Mouse (Mus musculus) urinary bladder, postnatal 10 days (tissue): ENCODE data around the gene Nfkbid.

Source experiments
- DNase-seq: peaks from one replicate; pipeline ENCODE4 v3.0.0; 2022; ENCODE audit warnings: low spot score

The Nfkbid gene

DNA sequence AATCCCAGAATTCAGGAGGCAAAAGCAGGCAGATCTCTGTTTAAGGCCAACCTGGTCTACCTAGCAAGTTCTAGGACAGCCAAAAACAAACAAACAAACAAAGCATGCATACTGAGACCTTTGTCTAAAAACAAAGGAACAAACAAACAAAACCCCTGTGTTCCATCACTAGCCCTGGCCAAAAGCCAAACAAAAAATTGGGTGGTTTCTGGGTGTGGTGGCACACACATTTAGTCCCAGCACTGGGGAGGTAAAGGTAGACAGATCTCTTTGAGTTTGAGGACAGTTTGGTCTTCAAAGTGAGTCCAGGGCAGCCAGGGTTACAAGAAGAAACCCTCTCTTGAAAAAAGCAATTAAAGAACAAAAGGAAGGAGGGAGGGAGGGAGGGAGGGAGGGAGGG, 7.8 kb downstream of the Nfkbid start:
- DNase-seq: no peak

DNA sequence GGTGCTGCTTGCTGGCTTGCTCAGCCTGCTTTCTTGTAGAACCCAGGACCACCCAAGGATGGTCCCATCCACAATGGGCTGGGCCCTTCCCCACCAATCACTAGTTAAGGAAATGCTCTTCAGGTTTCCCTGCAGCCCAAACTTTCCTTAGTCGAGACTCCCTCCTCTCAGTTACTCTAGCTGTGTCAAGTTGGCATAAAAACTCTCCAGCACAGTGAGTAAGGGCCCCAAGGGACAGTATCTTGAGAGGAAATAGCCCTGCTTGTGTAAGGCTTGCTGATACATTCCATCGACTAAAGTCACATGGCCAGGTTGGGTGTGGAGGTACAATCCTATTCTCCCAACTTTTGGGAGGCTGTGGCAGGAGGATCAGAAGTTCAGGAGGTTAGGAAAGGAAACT, 8.7 kb downstream of the Nfkbid start:
- no peak for DNase-seq

DNA sequence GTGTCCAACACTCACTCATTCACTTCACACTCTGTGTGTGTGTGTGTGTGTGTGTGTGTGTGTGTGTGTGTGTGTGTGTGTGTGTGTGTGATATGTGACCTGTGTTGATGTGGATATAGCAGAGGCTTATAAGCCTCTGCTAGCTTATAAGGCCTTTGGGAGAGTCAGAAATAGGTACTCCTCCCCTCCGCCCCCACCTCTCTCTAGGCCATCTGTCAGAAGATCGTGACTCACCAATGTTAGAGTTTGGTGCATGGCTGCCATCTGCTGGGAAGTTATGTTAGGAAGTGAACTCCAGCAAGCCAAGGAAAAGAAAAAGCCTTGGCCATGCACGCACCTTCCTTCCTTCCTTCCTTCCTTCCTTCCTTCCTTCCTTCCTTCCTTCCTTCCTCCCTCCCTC, 10.3 kb downstream of the Nfkbid start:
- no peak for DNase-seq

DNA sequence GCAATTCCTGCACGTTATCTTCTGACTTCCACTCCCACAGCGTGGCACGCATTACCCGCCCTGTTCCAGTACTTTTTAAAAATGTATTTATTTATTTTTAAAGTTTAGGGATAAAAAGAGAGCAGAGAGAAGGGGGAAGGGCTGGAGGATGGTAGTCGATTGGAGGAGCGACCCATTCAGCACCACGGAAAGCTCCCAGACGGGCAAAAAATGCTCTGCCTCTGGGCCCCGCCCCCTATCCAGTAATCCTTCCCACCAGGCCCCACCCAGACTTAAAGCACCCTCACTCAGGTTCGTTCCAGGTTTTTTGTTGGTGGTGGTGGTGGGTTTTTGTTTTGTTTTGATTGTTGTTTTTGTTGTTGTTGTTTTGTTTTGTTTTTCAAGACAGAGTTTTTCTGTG, 12.7 kb downstream of the Nfkbid start:
- no peak for DNase-seq

DNA sequence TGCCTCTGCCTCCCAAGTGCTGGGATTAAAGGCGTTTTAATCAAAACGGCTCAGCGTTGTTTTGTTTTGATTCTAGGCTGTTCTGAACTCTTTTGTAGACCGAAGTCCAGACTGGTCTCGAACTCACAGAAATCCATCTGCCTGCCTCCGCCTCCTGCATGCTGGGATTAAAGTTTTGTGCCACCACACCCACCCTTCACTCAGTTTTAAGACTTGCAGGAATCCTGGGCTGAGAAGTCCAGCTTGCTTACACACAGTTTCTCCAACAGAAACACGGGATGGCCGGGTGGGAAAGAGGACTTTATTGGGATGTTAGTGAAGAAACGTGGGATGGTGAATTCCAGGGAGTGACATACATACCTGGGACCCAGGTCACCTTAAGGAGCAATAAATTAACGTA, 13.2 kb downstream of the Nfkbid start:
- DNase-seq: no peak

DNA sequence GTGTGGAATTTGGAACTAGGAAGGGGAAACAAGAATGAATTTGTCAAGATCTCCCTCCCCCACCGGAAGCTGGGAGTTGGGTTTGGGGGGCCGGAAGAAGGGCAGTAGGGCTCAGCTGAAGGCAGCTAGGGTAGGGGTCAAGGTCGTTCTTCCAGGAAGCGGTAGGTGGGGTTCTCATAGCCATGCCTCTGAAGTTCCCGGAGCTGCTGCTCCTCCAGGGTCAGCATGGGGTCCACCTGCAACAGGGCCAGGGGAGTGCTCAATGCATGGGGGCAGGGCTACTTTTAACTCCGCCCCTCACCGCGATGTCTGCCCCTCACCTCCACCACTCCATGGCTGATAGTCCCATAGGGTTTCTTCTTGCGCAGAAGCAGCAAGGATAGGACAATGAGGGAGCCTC, 13.6 kb downstream of the Nfkbid start:
- DNase-seq: no peak

DNA sequence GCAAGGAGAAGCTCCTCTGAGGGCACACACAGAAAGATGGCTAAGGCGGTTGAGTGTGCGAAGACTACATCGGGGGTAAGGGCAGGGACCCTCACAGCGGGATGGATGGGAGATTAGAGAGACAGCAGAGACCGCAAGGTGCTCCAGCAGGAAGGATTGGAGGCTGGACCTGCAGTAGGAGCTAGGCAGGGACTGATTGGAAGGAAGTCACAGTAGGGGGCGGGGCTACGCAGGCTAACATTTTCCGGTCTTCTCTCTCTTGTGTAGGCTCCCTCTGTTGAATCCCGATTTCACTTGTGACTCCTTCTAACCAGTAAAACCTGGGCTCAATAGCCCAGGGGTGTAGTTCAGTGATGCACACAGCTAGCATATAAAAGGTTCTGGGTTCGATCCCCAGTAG, 15.3 kb downstream of the Nfkbid start:
- no peak for DNase-seq

DNA sequence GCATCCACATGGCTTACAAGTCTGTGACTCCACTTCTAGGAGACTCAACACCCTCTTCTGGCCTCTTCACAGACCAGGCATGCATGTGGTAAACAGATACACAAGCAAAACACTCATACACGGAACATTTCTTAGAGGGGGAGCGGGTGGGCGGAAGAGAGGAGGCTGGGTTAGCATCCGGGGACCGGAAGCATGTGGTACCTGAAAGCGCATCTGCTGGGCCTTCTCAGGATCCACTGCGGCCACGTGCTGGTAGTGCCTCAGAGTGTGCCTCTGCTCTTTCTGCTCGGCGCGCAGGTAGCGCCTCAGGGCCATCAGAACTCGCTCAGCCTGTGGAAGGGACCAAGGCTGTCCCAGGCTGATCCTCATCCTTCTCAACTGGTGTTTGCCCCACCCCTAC, 18.2 kb downstream of the Nfkbid start:
- DNase-seq: no peak

DNA sequence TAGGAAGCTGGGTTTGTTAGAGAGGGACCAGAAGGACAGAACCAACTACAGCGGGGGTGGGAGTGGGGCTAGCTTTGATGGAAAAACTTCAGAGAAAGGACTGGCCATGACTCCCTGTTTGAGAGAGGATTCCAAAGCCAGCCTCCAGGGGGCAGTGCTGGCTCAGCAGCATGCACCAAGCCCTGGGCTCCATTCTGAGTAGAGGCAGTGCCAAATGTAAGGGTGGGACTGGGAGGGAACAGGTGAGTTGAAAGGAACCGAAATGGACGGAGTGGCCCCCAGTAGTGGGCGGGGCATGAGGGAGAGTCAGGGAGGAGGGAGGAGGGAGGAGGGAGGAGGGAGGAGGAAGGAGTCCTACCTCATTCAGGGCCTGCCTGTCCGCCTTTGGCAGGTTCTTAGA, 19.2 kb downstream of the Nfkbid start:
- no peak for DNase-seq

DNA sequence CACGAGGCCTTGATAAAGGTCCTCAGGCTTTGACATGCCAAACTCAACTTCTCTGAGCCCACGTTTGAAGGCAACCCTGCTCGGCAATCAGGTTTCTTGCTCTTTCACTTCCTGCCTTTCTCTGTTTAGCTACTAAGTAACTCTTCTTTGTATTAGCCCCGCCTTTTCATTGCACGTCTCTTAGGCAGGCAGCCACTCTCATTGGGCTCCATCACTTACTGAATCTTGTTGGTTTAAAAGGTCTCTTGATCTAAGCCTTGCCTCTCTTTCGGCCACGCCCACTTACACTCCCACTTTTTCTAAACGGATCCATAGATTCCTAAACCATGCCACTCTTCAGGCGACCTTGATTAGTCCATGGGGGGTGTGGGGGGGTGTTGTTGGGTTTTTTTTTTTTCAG, 22.2 kb downstream of the Nfkbid start:
- no peak for DNase-seq

DNA sequence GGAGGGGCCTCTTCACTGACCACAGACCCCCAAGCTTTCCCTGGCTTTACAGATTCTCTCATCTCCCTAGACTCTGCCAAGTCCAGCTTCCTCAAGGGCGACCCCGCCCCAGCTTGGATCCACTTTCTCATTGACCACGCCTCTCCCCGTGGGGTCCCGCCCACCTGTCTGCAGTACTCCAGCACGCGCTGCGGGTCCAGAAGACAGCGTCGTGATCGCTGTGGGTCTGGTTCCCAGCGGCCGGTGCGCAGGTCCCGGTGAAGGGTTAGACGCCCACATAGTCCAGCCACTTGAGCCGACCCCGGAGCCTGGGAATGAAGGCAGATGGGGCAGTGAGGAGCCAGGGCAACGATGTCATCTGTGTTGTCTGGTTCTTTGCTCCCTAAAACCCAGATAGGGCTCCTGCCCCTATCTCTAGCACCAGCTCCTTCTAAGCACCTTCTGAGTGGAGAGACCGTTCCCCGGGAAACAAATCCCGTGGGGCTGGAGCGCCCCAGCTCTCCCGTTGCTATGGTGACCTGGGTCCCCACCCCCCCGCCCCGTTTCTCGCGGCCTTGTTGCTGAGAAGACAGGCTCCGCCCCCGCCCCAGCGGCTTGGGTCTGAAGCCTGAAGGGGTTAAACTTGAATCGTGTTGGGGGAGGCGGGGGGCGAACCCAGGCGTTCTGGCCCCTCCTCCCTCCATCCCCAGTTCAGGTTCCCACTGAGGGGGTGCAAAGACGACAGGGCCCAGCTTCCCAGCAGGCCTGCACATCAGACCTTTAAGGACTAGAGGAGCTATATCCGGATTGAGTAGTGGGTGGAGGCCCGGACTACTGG, 22.8 kb downstream of the Nfkbid start:
- DNase-seq: no peak

DNA sequence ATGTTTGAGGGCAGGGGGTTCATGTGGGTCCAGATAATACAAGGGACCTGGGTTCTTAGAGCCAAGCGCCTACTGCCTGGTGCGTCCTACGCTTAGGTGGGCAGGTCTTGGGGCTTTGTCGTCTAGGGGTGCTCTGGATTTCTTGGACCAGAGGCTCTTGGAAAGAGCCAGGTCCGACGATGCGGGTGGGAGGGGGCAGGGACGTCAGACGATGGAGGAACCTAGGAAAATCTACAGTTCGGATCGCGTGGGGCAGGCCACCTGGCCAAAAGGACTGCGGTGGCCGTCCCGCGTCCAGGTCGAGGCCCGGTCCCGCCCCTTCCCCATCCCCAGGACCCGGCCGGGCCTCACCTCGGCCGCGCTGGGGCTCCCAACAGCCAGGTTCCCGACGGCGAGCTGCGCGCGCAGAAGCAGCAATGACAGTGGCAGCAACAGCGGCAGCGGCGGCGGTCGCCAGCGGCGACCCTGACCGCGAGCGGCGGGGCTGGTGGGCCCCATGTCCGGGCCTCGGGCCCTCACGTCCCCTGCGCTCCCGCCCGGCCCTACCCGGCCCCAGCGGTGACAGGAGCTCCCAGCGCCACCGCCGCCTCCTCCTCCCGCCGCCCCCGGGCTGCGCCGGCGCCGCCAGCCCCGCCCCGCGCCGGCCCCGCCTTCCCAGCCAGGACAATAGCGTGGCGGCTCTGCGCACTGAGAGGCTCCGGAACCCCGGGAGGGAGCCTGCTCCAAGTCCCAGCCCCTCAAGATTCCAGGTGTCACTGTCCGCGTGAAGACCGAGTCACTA, 23.6 kb downstream of the Nfkbid start, which contains the start of gene Aplp1:
Aplp1 (minus strand) TSS at position 565 of the 781 bp plus-strand sequence.
- DNase-seq: no peak

DNA sequence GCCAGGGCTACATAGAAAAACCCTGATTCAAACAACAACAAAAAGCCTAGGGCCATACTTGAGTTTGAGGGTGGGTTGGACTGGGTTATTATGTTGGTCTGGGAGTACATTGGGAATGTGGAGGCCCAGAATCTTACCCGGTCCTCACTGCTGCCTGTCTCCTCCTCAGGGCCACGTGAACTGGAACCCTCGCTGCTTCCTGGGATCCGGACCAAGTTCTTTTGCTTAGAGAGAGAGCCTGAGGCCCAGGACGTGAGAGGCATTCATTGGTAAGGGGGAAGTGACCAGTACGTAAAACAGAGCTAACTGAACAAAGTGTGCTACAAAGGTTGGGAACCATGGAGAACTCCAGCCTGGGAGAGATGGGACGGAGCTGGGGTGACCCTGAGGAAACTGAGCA, 28.7 kb downstream of the Nfkbid start:
- no peak for DNase-seq

DNA sequence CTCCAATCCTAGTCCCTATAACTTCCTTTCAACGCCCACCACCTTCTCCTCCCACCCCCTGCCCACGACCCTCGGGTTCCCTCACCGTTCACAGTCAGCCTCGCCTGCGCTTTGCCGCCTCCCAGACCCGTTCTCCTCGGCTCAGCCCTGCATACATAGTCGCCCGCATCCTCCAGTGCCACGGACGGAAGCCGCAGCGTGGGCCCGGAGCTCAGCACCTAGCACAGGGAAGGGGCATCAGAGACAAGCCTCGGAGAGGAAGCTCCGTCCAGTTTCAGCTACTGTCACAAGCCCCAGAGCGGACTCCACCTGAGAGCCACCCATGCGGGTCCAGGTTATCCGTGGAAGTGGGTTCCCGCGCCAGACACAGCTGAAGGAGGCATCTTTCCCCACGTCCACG, 31.8 kb downstream of the Nfkbid start:
- DNase-seq: no peak

DNA sequence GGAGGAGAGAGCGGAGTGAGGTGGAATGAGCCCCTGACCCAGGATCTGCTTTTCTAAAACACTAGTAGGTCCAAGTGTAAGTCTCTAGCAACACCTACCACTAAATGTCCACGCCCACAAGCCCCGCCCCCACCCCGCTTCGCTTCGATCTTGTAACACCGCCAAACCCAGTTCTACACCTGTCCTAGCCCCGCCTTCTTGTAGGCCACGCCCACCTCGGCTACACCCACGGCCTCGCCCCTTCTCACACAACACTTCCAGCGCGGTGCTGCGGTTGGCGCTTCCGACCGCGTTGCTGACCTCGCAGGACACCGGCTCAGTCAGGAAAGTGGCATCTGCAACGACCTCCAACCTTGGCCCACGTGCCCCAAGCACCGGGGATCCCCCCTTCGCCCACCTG, 32.2 kb downstream of the Nfkbid start:
- no peak for DNase-seq

DNA sequence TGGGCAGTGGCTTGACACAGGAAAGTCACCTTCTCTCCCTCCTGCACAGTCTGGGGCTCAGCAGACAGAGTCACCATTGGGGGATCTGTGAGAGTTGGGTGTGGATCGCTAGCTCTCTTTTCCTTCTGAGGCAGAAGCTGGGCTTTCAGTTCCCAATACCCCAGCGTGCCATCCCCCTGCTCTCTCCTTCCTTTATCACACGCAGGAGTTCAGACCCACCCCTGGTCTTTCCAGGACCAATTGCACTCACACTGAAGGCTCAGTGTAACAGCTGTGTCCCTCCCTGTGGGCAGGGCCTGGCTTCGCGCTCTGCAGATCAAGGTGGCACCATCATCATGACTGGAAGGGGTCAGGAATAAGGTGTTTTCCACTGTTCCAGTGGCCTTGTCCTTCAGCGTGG, 32.7 kb downstream of the Nfkbid start:
- DNase-seq: no peak

DNA sequence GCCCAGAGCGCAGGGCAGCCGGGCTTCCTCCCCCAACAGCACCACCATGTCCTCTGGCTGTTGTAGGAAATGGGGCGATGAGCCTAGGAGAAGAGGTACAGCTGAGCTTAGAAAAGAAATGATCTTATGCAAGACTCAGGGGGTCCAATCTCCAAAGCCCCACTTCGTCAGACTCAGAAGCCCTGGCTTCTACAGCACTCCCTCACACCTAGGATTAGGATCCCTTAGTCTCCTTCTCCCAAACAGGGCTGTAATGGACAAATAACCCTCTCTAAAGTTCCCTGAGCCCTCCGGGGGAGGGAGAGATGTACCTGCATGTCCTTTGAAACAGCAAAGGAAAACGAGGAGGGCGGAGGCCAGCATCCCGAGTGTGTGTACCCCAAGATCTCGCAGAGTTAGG, 35.0 kb downstream of the Nfkbid start:
- DNase-seq: no peak

DNA sequence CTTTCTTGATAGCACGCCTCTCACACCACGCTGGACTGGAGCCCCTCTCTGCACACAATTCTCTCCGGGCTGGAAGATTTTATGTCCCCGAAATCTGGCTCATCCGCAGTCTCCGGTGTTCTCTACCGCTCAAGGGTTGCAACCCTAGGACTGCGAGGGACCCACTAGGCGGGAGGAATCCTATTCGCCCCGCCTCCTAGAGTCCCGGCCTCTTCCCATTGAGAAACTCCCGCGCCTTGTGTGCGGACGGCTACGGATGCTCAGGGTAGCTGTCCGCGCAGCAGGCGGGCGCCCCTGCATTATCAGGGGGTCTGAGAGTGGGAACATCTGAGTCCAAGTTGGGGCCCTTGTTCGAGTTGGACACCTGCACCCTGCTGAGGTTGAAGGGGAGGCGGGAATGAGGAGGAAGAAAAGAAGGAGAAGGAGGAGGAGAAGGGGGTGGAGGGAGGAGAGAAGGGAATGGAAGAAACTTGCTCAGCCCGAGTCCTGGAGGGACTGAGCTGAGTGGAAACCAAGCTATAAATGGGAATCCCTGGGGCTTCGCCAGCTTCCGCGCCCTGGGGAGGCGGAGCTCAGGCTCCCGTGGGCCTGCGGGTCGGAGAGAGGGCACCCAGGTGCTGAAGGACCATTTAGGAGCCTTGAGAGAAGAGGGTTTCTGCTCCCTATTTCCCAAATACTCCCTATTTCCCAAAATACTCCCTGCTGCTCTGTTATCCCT, 35.5 kb downstream of the Nfkbid start:
- no peak for DNase-seq

DNA sequence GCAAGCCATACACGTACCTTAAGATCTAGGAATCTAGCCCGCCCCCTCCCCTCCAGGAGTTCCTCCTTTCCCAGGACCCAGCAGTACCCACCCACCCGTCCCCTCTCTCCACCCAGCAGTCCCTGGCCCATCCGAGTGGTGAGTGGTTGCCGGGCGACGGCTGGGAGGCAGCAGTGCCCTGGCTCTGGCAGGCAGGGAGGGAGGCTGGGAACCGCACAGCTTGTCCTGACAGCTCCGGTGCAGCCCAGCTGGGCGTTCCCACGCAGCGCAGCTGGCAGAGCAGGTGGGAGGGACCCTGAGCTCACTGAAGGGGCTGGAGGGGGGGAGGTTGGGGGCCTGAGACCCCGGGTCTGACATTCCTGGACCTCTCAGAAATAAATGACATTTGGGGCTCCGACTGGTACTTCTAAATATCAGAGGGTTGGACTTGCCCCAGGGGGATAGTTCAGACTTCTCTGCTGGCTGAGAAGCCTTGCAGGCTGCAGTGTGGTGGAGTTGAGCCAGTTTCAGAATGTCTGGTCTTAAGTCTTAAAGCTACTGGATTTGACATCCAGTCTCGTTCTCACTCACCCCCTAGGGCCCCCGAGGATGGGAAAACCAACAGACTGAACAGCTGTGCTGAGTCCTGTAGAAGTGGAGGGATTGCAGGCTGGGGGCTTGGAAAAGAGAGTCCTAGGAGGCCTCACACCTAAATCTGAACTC, 36.2 kb downstream of the Nfkbid start, which contains the start of the genes Kirrel2 and Nphs1:
Kirrel2 (minus strand) TSS at position 62 of the 702 bp plus-strand sequence.
Nphs1 (plus strand) TSS at position 687 of the 702 bp plus-strand sequence.
- DNase-seq: no peak

DNA sequence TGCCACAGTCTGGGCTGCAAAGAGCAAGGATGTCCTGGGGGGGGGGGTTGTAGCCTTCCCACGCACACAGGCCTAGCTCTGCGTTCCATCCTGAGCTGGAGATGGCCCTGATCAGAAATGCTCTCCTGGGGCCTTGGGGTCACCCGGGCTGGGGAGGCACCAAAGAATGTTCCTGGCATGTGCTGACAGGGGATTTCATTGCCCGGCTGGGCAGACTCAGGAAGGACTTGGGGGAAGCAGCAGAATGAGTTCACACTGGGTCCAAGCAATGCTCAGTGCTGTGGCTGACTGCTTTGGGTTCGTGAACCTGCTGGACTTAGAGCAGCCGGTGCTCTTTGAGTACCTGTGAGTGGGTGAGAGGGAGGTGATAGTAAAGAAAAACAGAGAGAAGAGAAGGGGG, 38.0 kb downstream of the Nfkbid start:
- no peak for DNase-seq

DNA sequence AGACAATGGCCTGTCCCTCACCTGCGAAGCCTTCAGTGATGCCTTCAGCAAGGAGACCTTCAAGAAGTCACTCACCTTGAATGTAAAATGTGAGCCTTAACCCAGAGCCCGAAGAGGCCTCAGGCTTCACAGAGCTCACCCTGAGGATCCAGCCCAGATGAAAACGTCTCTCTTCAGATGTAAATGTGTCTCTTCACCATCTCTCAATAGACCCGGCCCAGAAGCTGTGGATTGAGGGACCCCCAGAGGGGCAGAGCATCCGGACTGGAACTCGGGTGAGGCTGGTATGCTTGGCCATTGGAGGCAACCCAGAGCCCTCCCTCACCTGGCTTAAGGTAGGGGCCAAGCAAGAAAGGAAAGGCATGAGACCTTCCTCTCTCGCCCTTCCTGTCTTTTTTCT, 42.0 kb downstream of the Nfkbid start:
- no peak for DNase-seq

DNA sequence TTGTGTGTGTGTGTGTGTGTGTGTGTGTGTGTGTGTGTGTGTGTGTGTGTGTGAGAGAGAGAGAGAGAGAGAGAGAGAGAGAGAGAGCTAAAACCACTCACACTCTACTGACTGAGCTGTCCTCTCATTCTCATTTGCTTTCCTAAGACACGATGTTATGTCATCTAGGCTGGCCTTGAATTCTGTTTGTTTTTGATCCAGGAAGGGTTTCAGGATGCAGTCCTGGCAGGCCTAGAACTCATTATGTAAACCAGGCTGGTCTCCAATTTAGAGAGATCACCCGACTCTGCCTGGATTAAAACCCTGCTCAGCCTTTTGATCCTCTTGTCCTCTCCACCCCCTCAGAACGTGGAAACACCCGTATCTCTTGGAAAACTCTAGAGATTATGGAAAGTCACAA, 42.5 kb downstream of the Nfkbid start:
- no peak for DNase-seq
